Mouse (Mus musculus) forebrain, embryonic 10.5 days (tissue): ENCODE measurements around the gene Hipk3. TPM values are rescaled to one million over a fixed set of nuclear protein-coding genes. Genes with fewer than 3 reads are reported as not detected.

Experiments
- DNase-seq: peaks from one replicate; pipeline ENCODE4 v3.0.0-alpha.2; 2017; ENCODE audit warnings: low spot score; ENCODE audit errors: extremely low spot score
- H3K27ac ChIP-seq: fragments of 300-500 bp; sonication (generic); 2 replicates; pipeline ENCODE4 v1.5.1; 2016; ENCODE audit warnings: mild to moderate bottlenecking
- H3K27me3 ChIP-seq: fragments of 300-500 bp; sonication (generic); 2 replicates; pipeline ENCODE4 v1.6.1; 2016; ENCODE audit warnings: mild to moderate bottlenecking; ENCODE audit not compliant: poor library complexity, severe bottlenecking
- H3K36me3 ChIP-seq: fragments of 300-500 bp; sonication (generic); replicated peaks from 2 replicates; pipeline ENCODE4 v1.6.1; 2016; ENCODE audit warnings: mild to moderate bottlenecking, moderate library complexity
- H3K4me1 ChIP-seq: fragments of 300-500 bp; sonication (generic); 2 replicates; pipeline ENCODE4 v1.6.1; 2016
- H3K4me3 ChIP-seq: fragments of 300-500 bp; sonication (generic); 2 replicates; pipeline ENCODE4 v1.5.1; 2016; ENCODE audit warnings: mild to moderate bottlenecking, moderate library complexity
- H3K9me3 ChIP-seq: fragments of 300-500 bp; sonication (generic); 2 replicates; pipeline ENCODE4 v1.6.1; 2016; ENCODE audit warnings: mild to moderate bottlenecking, moderate library complexity
- WGBS: fragments of 180-500 bp; shearing (Covaris S2); methylation state at CpG from one replicate; pipeline ENCODE4 v1.1.7; 2016; 5-methylcytosine and 5-hydroxymethylcytosine counted together
- polyA plus RNA-seq: library from polyadenylated mRNA; unstranded; fragments of >200 nt; fragmentation: Nextera tagmentation; extraction: Ambion mirVana; gene quantifications from 2 replicates; pipeline ENCODE4 v1.2.1, GENCODE M21; 2016

The Hipk3 gene
- polyA plus RNA-seq, 1 experiment from 2014 or later, result 6.9 TPM

- no peaks in the 10 kb centered on the region for H3K9me3 ChIP-seq
- no peak for DNase-seq
- no peaks in the 10 kb centered on the region for H3K36me3 ChIP-seq
- peaks cover 28% of the 10 kb centered on the region for H3K4me1 ChIP-seq
- peaks cover 65% of the 10 kb centered on the region for H3K27me3 ChIP-seq
- H3K4me3 ChIP-seq, result no peak overlapping the region
- 71% methylated on average over 4 of the region's 4 CpGs for WGBS
- H3K27ac ChIP-seq, result no peak overlapping the region
These were observed 86.3 kb downstream of the Hipk3 start for GRCm38 (mm10) chr2:104407913-104408312.

DNA sequence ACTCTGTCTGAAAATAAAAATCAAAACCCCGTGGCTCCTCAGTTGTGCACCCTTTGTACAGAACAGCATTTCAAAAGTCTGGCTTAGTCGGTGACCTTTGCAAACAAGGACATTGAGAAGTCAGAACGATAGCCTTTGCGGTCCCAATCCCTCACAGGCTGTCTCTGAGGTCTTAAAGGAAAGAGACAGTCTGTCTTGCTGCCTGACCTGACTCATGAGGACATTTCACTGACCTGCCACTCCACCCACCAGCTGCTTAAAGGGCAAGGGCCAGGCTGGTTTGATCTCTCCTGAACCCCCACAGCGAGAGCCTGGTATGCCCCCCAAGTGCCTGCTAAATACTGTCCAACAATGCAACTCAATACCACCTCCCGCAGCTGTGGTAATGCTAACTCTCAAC is 90.2 kb downstream of the Hipk3 start:
- H3K36me3 ChIP-seq, result no peaks in the 10 kb centered on the region
- peaks cover 26% of the 10 kb centered on the region for H3K27me3 ChIP-seq
- H3K4me1 ChIP-seq, result peaks cover 11% of the 10 kb centered on the region
- no peak overlapping the region for H3K4me3 ChIP-seq
- DNase-seq, result no peak
- 82% methylated on average over 6 of the region's 6 CpGs for WGBS
- H3K9me3 ChIP-seq, result no peaks in the 10 kb centered on the region
- H3K27ac ChIP-seq, result no peak overlapping the region

DNA sequence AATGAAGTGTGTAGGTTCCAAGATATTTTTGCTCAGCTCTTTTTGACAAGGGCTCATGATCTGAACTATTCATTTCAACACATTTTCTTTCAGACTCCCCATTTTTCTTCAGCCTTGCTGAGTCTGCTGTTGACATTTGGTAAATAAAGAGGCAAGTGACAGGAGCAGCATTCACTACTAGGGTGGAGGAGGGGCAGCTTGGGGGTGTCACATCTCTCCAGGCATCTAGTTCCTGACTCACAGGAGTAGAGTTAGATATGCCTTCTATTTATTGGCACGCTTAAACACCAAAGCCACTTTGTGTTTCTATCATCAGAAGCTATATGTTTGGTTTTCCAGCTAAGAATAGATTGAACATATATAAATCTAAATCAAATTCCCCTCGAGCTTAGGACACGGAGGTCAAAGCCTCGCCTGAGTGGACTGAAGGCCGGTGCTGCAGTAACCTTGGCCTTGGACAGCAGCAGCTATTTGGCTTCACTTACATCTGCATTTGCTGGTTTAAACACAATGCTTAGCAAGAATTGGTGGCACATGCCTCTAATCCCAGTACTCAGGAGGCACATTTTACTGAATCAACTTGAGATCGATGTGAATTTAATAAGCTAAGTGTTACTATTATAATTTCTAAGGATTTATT is 95.5 kb downstream of the Hipk3 start:
- peaks cover 13% of the 10 kb centered on the region for H3K4me1 ChIP-seq
- no peak overlapping the region for H3K4me3 ChIP-seq
- no peaks in the 10 kb centered on the region for H3K27me3 ChIP-seq
- DNase-seq, result no peak
- 90% methylated on average over 6 of the region's 6 CpGs for WGBS
- no peaks in the 10 kb centered on the region for H3K9me3 ChIP-seq
- H3K36me3 ChIP-seq, result no peaks in the 10 kb centered on the region
- H3K27ac ChIP-seq, result no peak overlapping the region

GRCm38 (mm10) chr2:104395961-104396360 is 98.3 kb downstream of the Hipk3 start:
- no peak overlapping the region for H3K27ac ChIP-seq
- WGBS, result 90% methylated on average over 9 of the region's 9 CpGs
- no peaks in the 10 kb centered on the region for H3K9me3 ChIP-seq
- DNase-seq, result no peak
- no peak overlapping the region for H3K4me3 ChIP-seq
- H3K36me3 ChIP-seq, result no peaks in the 10 kb centered on the region
- H3K4me1 ChIP-seq, result peaks cover 14% of the 10 kb centered on the region
- H3K27me3 ChIP-seq, result no peaks in the 10 kb centered on the region

DNA sequence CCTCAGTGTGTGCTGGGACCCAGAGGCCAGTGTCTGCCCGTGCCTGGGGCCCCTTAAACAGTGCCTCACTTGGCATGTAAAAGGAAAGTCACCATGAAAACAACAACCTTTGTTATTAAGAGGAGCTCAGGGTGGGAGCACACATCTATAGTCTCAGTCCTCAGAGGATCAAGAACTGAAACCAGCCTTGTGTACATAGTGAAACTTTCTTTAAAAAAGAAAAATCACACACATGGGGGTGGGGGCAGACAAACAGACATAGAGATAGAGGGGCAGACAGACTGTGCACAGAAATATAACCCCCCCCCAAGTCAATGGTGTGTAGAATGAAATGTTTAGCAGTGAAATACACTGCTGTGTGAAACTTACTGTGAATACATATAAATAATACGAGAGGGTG is 99.5 kb downstream of the Hipk3 start:
- Histone ChIP-seq H3K4me3 (no peak overlapping the region), H3K36me3 (no peaks in the 10 kb centered on the region), H3K27me3 (no peaks in the 10 kb centered on the region), H3K4me1 (peaks cover 14% of the 10 kb centered on the region), H3K9me3 (no peaks in the 10 kb centered on the region), H3K27ac (0 out of 2 replicates have a peak overlapping the region, but pooled peaks have one; percentile 4)
- WGBS, result 64% methylated on average over 2 of the region's 2 CpGs
- DNase-seq, result no peak

DNA sequence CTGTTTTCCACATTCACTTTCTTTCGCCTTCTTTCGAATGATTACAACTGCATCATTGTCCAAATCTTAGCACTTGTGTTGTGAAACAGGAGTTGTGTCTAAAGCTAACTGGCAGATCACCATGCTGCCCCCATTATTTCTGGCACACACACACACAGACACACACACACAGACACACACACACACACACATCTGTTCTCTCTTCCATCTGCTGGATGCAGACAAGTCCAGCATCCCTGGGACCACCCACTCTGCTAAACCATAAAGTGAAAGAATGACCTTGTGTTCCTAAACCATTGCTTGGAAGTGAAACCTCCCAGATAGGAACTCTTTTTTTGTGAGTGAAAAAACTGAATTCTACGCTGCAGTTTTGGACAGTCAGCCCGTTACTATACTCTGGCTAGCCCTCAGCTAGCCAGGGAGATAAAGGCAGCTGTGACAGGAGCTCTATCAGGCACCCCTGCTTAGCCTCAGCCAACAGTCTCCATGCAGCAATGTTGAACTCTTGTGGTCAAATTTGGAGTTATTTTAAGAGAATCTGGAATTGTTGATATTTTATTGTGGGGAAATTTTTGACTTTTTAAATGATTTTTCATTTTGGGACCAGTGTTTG is 101.4 kb downstream of the Hipk3 start:
- WGBS, result 90% methylated on average over 4 of the region's 4 CpGs
- DNase-seq, result no peak
- H3K4me1 ChIP-seq, result peaks cover 14% of the 10 kb centered on the region

DNA sequence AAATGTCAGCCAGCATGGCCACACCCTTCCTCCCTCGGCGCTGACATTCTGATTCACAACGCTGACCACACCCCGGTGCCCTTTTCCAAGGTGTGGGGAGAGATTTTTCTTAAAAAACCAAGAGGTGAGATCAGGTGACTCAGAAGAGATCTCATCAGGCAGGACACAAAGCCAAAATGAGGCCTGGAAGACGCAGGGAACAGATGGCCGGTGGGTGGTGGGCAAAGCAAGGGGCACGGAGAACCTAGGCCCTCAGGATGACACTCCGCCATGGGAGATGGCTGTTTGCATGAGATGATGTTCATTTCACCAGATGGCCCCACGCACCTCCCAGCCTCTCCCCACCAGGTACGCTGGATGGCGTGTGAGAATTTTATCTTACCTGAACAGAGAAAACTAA is 105.0 kb downstream of the Hipk3 start:
- whole genome bisulfite sequencing, result 93% methylated on average over 11 of the region's 11 CpGs
- Histone ChIP-seq H3K4me3 (no peak overlapping the region), H3K4me1 (0 out of 2 replicates have a peak, but pooled peaks cover 5% of the 10 kb centered on the region), H3K27ac (no peak overlapping the region), H3K27me3 (no peaks in the 10 kb centered on the region), H3K36me3 (no peaks in the 10 kb centered on the region), H3K9me3 (no peaks in the 10 kb centered on the region)
- DNase-seq, result no peak

More for the DNA sequence above, 101.4 kb downstream of the Hipk3 start:
- Histone ChIP-seq H3K4me3 (no peak overlapping the region), H3K27me3 (no peaks in the 10 kb centered on the region), H3K36me3 (no peaks in the 10 kb centered on the region), H3K9me3 (no peaks in the 10 kb centered on the region), H3K27ac (no peak overlapping the region)

- H3K27me3 ChIP-seq, result no peaks in the 10 kb centered on the region
- H3K36me3 ChIP-seq, result no peaks in the 10 kb centered on the region
- H3K27ac ChIP-seq, result no peak overlapping the region
- 92% methylated on average over 2 of the region's 2 CpGs for WGBS
- no peak overlapping the region for H3K4me3 ChIP-seq
- DNase-seq, result no peak
- H3K4me1 ChIP-seq, result no peaks in the 10 kb centered on the region
- H3K9me3 ChIP-seq, result no peaks in the 10 kb centered on the region
These were observed 108.3 kb downstream of the Hipk3 start for GRCm38 (mm10) chr2:104385941-104386340.

DNA sequence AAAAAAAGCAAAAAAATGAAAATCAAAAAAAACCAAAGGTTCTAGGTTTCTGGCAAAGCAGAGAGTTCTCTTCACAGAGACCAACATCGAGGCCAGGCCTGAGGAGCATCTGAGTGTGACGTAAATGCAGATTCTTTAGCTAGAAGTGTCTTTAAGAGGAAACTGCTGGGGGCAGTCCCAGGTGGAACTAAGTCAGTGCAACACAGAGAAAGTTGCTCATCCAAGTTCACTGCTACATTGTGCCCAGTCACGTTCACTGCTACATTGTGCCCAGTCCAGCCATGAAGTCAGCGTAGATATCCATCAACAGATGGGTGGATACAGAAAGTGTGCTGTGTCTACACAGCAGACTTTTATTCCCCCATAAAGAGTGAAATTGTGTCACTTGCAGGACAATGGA is 110.7 kb downstream of the Hipk3 start:
- Histone ChIP-seq H3K27ac (no peak overlapping the region), H3K36me3 (no peaks in the 10 kb centered on the region), H3K27me3 (peaks cover 8% of the 10 kb centered on the region), H3K9me3 (no peaks in the 10 kb centered on the region), H3K4me3 (no peak overlapping the region), H3K4me1 (peaks cover 12% of the 10 kb centered on the region)
- 86% methylated on average over 4 of the region's 4 CpGs for WGBS
- no peak for DNase-seq

- H3K4me3 ChIP-seq, result no peak overlapping the region
- WGBS, result 94% methylated on average over 6 of the region's 6 CpGs
- peaks cover 8% of the 10 kb centered on the region for H3K27me3 ChIP-seq
- no peaks in the 10 kb centered on the region for H3K9me3 ChIP-seq
- DNase-seq, result no peak
- H3K4me1 ChIP-seq, result peaks cover 17% of the 10 kb centered on the region
- no peaks in the 10 kb centered on the region for H3K36me3 ChIP-seq
- no peak overlapping the region for H3K27ac ChIP-seq
These were observed 111.4 kb downstream of the Hipk3 start for GRCm38 (mm10) chr2:104382813-104383212.

- 16% methylated on average over 7 of the region's 7 CpGs for WGBS
- DNase-seq, result no peak
- no peak overlapping the region for H3K4me3 ChIP-seq
- peaks cover 18% of the 10 kb centered on the region for H3K4me1 ChIP-seq
- H3K27me3 ChIP-seq, result peaks cover 8% of the 10 kb centered on the region
- no peak overlapping the region for H3K27ac ChIP-seq
- no peaks in the 10 kb centered on the region for H3K9me3 ChIP-seq
- H3K36me3 ChIP-seq, result no peaks in the 10 kb centered on the region
These were observed 114.9 kb downstream of the Hipk3 start for GRCm38 (mm10) chr2:104379304-104379703.

DNA sequence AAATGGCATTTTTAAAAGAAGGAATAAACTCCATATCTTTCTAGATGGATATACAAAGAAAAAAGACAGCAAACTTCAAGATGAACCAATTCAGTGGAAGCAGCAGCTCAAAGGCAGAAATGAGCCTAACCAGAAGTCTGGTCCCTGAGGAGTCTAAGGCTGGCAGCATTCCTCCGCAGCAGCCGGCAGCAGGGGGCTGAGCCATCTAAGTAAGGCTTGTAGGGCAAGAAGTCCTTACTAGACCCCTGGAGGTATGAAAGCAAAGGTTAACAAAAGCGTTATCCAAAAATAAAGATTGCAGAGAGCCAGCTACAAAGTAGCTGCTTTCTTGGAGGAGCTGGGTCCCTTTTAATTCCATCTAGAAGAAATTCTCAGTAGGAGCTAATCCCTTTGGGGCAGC is 115.5 kb downstream of the Hipk3 start:
- 9% methylated on average over 3 of the region's 3 CpGs for WGBS
- no peak overlapping the region for H3K27ac ChIP-seq
- H3K27me3 ChIP-seq, result peaks cover 8% of the 10 kb centered on the region
- H3K4me3 ChIP-seq, result no peak overlapping the region
- peaks cover 18% of the 10 kb centered on the region for H3K4me1 ChIP-seq
- no peaks in the 10 kb centered on the region for H3K36me3 ChIP-seq
- DNase-seq, result no peak
- no peaks in the 10 kb centered on the region for H3K9me3 ChIP-seq

- peaks cover 8% of the 10 kb centered on the region for H3K27me3 ChIP-seq
- WGBS, result 59% methylated on average over 2 of the region's 2 CpGs
- H3K4me3 ChIP-seq, result no peak overlapping the region
- H3K36me3 ChIP-seq, result no peaks in the 10 kb centered on the region
- no peak overlapping the region for H3K27ac ChIP-seq
- H3K9me3 ChIP-seq, result no peaks in the 10 kb centered on the region
- DNase-seq, result no peak
- peaks cover 18% of the 10 kb centered on the region for H3K4me1 ChIP-seq
These were observed 116.3 kb downstream of the Hipk3 start for GRCm38 (mm10) chr2:104377990-104378389.
